Mouse (Mus musculus): ENCODE results near the gene Shisa6. TPM values are rescaled to one million over a fixed set of nuclear protein-coding genes. Genes with fewer than 3 reads are reported as not detected.
A peak's percentile ranks its signal among the peaks of the same experiment; 100 is the strongest.

Gene Shisa6
- polyA plus RNA-seq, 1 experiment from 2014 or later = 0.20 TPM

DNA sequence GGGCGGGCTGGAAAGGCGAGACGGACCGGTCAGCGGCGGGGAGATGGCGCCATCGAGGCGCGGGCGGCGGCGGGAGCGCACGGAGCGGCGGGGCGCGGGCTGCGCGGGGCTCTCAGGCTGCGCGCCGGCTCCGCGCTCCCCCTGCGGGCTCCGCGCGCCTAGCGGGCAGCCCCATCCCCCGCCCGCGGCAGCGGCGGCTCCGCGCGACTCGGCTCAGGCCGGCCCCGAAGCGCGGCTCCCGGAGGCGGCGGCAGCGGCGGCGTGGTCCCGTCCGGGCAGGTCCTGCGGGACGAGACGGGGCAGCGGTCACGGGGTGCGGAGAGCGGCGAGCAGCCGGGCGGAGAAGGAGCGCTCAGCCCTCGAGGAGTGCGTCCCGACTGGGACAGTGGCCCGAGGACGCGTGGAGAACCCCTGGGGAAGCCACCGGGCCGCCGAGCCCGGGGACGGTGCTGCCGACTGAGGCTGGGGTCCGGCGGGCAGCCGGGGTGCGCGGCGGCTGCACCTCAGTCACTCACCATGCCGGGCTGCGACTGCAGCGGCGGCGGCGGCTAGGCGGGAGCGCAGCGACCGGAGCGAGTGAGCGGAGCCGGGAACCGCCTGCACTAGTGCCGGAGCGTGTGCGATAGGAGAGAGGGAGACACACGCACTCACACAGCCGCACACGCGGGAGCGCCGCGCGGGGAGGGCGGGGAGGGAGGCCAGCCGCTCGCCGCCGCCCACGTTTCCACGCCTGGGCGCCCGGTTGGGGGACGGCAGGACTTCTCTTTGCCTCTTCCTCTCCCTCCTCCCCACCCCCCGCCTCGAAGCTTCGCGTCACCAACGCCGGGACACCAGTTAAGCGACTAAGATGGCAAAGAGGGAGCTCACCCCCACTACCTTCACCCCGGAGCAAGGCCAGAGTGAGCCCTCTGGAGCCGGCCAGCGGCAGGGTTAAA lies 549 bp upstream of the Shisa6 start:
- H3K27ac ChIP-seq = peak overlapping the region; percentile 70
- peaks cover 87% of the 10 kb centered on the region for H3K27me3 ChIP-seq (ENCODE audit: insufficient read depth, poor library complexity, severe bottlenecking)
- H3K9me3 ChIP-seq = no peaks in the 10 kb centered on the region
- peaks cover 29% of the 10 kb centered on the region for H3K4me1 ChIP-seq
- H3K36me3 ChIP-seq = no peaks in the 10 kb centered on the region
- 2% methylated on average over 124 of the region's 126 CpGs for WGBS
- peak; percentile 75 for DNase-seq (ENCODE audit: low spot score)
- peak overlapping the region; percentile 77 for H3K4me3 ChIP-seq

DNA sequence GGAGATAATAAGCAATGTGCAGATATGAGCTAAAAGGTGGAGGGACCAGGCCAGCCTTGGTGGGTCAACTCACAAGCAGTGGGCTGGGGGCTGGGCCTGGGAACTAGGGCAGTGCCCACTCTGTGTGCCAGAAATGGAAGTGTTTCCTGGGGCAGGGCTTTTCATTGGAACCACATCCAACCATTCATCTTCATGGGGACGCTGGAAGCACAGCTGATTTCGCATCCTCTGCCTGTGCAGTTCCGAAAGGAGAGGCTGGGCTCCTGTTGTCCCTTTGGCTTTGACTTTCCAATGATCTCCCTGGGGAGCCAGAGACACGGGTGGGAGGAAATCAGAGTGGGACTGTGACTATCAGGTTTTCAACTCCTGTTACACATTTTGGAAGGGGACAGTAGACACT lies 1.5 kb downstream of the Shisa6 start:
- Histone ChIP-seq H3K27ac (no peak overlapping the region), H3K4me1 (peaks cover 29% of the 10 kb centered on the region), H3K36me3 (no peaks in the 10 kb centered on the region), H3K27me3 (ENCODE audit: insufficient read depth, poor library complexity, severe bottlenecking) (peaks cover 74% of the 10 kb centered on the region), H3K4me3 (no peak overlapping the region), H3K9me3 (no peaks in the 10 kb centered on the region)
- 37% methylated on average over 4 of the region's 4 CpGs for WGBS
- DNase-seq (ENCODE audit: low spot score) = no peak

DNA sequence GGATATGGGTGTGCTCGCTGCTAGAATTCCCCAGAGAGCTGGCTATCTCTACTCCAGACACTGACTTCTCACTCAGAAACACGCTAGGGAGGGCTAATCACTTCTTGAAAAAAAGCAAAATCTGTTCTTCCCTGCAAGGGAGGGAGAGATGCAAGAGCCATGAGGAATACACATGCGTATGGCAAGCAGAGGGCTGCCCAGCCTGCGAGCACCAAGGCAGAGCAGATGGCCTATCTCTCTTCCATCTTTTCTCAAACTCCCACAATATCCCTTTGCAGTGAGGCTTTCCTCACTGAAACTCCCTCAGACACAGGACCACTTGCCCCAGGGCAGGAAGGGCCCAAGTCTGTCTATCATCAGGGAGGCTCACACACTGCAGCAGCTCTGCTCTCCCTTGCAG lies 3.4 kb downstream of the Shisa6 start:
- H3K27me3 ChIP-seq (ENCODE audit: insufficient read depth, poor library complexity, severe bottlenecking) = peaks cover 64% of the 10 kb centered on the region
- 55% methylated on average over 4 of the region's 4 CpGs for WGBS
- H3K36me3 ChIP-seq = no peaks in the 10 kb centered on the region
- no peak overlapping the region for H3K27ac ChIP-seq
- no peak overlapping the region for H3K4me3 ChIP-seq
- DNase-seq (ENCODE audit: low spot score) = no peak
- peaks cover 26% of the 10 kb centered on the region for H3K4me1 ChIP-seq
- no peaks in the 10 kb centered on the region for H3K9me3 ChIP-seq

DNA sequence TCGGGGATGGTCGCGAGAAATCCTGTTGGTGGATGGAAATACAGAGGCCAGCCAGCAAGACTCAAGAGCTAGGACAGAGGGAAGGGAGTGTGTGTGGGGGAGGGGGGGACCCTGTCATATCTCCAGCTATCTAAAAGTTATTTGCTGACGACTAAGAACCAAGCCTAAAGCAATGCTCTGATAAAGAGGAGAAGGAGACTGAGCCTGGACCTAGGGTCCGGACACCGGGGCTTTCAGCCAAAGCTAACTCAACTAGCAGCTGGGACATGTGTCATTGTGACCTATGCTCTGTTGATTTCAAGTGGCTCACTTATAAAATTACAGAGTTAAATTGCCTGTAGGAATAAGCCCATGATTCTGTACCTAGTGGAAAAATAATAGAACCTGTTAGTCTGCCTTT lies 6.4 kb downstream of the Shisa6 start:
- H3K9me3 ChIP-seq = no peaks in the 10 kb centered on the region
- peaks cover 43% of the 10 kb centered on the region for H3K27me3 ChIP-seq (ENCODE audit: insufficient read depth, poor library complexity, severe bottlenecking)
- 66% methylated on average over 6 of the region's 6 CpGs for WGBS
- H3K36me3 ChIP-seq = no peaks in the 10 kb centered on the region
- H3K27ac ChIP-seq = no peak overlapping the region
- no peak for DNase-seq (ENCODE audit: low spot score)
- H3K4me1 ChIP-seq = 0 out of 2 replicates have a peak, but pooled peaks cover 5% of the 10 kb centered on the region
- H3K4me3 ChIP-seq = no peak overlapping the region

DNA sequence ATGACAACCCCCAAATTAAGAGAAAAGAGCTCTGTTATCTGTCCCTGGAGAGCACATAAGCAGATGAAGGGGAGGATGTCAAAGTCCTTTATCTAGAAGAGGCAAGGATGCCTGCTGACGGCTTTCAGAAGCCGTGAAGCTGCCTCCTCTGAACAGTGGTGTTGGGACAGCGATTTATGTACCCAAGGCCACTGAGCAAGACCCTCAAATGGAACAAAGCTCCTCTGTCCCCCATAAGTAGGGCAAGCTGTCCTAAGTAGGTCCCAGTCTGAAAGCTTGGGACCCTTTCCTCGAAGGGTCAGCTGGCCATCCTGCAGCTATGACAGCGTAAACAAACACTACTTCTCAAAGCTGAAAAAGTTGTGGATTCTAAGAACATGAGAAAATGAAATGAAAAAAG lies 11.4 kb downstream of the Shisa6 start:
- H3K9me3 ChIP-seq = no peaks in the 10 kb centered on the region
- WGBS = 38% methylated on average over 5 of the region's 5 CpGs
- no peaks in the 10 kb centered on the region for H3K4me1 ChIP-seq
- H3K4me3 ChIP-seq = no peak overlapping the region
- H3K27ac ChIP-seq = no peak overlapping the region
- DNase-seq (ENCODE audit: low spot score) = no peak
- H3K36me3 ChIP-seq = no peaks in the 10 kb centered on the region
- peaks cover 14% of the 10 kb centered on the region; the same call in 1 of the 2 replicates for H3K27me3 ChIP-seq (ENCODE audit: insufficient read depth, poor library complexity, severe bottlenecking)

DNA sequence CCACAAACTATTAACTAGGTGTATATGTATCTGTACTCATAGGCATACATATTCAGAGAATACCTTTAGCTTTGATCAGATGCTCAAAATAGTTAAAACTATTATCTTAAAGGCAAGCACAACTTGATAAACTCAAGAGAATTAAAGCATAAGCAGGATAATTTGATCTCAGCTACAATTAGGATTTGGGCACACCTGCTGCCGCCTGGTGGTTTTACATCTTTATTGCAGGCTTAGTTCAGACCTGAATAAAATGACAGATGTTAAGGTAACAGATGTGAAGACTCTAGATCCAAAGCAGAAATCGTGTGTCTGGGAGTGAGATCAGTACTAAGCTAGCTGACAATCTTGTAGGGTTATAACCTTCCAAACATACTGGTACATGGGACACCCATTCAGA lies 24.8 kb downstream of the Shisa6 start:
- Histone ChIP-seq H3K4me1 (no peaks in the 10 kb centered on the region), H3K27me3 (ENCODE audit: insufficient read depth, poor library complexity, severe bottlenecking) (no peaks in the 10 kb centered on the region), H3K4me3 (no peak overlapping the region), H3K9me3 (no peaks in the 10 kb centered on the region), H3K36me3 (no peaks in the 10 kb centered on the region), H3K27ac (no peak overlapping the region)
- DNase-seq (ENCODE audit: low spot score) = no peak
- 59% methylated on average over 2 of the region's 2 CpGs for WGBS

DNA sequence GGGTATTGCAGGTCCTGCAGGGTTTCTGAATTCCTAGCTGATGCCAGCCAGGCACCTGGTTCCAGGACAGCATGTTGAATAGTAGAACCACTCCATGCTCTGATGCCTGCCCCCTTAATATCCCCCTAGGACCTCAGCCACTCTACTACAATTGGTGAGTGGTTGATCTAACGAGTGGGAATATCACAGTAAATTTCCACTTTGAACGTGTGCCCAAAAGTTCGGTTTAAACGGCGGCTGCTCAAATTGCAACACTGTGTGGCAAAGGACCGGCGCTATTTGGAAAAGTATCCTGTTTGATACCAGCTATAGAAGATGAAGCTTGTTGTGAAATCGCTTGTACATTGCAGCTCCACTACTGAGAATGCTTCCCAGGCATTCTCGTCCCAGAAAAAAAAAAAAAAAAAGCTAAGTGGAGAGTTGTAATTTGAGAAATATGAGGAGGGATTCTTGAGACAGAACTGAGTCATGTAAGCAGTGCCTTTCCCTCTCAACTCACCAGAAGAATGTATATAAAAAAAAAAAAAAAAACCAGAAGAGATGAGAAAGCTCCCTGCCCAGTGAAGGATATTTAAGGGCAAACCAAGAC lies 26.8 kb downstream of the Shisa6 start:
- 80% methylated on average over 9 of the region's 9 CpGs for WGBS
- H3K36me3 ChIP-seq = no peaks in the 10 kb centered on the region
- no peak for DNase-seq (ENCODE audit: low spot score)
- no peak overlapping the region for H3K27ac ChIP-seq
- no peaks in the 10 kb centered on the region for H3K27me3 ChIP-seq (ENCODE audit: insufficient read depth, poor library complexity, severe bottlenecking)
- no peaks in the 10 kb centered on the region for H3K4me1 ChIP-seq
- H3K9me3 ChIP-seq = no peaks in the 10 kb centered on the region
- no peak overlapping the region for H3K4me3 ChIP-seq

DNA sequence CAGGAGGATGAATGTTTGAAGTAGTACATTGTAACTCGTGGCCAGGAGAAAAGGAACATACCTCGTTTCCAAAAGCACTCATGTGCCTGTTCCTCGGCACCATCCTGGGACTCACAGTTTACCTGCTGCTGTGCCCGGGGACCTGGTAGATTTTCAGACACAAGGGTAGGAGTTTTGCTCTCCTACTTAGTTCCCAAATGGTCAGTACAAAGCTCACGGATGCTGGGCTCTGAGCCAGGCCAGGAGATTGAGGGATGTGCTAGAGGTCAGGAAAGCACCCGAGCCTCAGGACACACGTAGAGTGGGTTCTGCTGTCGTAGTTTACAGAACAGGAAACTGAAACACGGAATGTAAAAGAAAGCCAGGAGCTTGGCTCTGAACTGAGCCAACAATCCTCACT lies 29.5 kb downstream of the Shisa6 start:
- WGBS = 72% methylated on average over 9 of the region's 9 CpGs
- H3K9me3 ChIP-seq = no peaks in the 10 kb centered on the region
- no peaks in the 10 kb centered on the region for H3K4me1 ChIP-seq
- no peaks in the 10 kb centered on the region for H3K27me3 ChIP-seq (ENCODE audit: insufficient read depth, poor library complexity, severe bottlenecking)
- no peak overlapping the region for H3K27ac ChIP-seq
- no peak for DNase-seq (ENCODE audit: low spot score)
- H3K4me3 ChIP-seq = no peak overlapping the region
- no peaks in the 10 kb centered on the region for H3K36me3 ChIP-seq

DNA sequence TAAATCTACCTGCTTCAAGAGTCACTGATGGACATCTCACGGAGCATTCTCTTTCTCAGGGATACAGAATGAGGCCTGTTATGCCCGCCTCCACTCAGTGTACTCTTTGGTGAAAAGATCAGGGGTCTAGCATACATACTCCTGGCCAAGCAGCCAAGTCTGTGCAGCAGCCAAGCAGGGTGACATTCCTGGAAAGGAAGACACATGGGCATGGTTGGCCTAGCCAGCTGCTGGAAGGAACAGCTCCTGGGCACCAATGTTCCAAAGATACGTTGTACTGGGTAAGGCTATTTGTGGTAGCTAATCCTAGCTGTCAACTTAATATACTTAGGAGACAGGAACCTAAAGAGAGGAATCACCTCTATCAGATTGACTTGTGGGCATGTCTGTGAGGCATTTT lies 31.4 kb downstream of the Shisa6 start:
- no peak for DNase-seq (ENCODE audit: low spot score)
- Histone ChIP-seq H3K9me3 (no peaks in the 10 kb centered on the region), H3K36me3 (no peaks in the 10 kb centered on the region), H3K27me3 (ENCODE audit: insufficient read depth, poor library complexity, severe bottlenecking) (no peaks in the 10 kb centered on the region), H3K27ac (no peak overlapping the region), H3K4me1 (no peaks in the 10 kb centered on the region), H3K4me3 (no peak overlapping the region)
- 84% methylated on average over 3 of the region's 3 CpGs for WGBS

DNA sequence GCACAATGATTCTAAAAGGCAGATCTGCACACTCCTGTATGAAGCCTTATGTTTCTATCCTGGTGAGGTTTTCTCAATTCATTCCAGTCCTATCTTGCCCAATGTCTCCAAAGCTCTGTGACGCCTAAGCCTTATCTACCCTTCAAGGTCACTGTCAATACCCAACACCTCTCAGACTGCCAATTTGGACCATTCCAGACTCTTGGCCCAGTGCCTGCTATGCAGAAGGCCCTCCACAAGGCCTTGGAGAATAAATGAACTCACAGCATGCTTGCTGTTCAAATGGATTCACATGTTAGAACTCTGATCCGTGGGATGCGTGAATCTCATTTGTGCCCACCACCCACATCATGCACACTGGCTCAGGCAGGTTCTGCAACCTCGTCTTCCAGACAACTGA lies 38.0 kb downstream of the Shisa6 start:
- H3K36me3 ChIP-seq = no peaks in the 10 kb centered on the region
- WGBS = 65% methylated on average over 4 of the region's 4 CpGs
- H3K27me3 ChIP-seq (ENCODE audit: insufficient read depth, poor library complexity, severe bottlenecking) = no peaks in the 10 kb centered on the region
- DNase-seq (ENCODE audit: low spot score) = no peak
- H3K4me3 ChIP-seq = no peak overlapping the region
- peaks cover 7% of the 10 kb centered on the region; the same call in 1 of the 2 replicates for H3K4me1 ChIP-seq
- H3K9me3 ChIP-seq = no peaks in the 10 kb centered on the region
- no peak overlapping the region for H3K27ac ChIP-seq

DNA sequence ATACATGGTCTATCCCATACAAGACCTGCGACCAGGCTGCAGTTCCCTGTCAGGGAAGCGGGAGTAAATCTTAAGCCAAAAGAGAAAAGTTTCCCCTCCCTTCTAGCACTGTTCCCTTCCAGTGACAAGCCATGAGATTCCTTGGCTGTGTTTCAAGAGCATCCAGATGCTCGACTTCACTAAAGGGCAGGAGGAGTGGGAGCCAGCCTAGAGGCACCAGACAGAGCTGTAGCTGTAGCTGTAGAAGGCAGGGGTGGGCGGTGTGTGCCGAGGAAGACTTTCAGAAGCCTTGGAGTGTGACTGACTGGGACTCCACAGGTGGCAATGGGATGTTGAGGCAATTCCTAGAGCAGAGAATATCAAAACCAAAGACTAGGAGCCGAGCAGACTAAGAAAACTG lies 43.3 kb downstream of the Shisa6 start:
- H3K36me3 ChIP-seq = no peaks in the 10 kb centered on the region
- H3K9me3 ChIP-seq = no peaks in the 10 kb centered on the region
- WGBS = 74% methylated on average over 6 of the region's 6 CpGs
- H3K4me1 ChIP-seq = peaks cover 2% of the 10 kb centered on the region; the same call in 1 of the 2 replicates
- no peaks in the 10 kb centered on the region for H3K27me3 ChIP-seq (ENCODE audit: insufficient read depth, poor library complexity, severe bottlenecking)
- H3K4me3 ChIP-seq = no peak overlapping the region
- no peak for DNase-seq (ENCODE audit: low spot score)
- H3K27ac ChIP-seq = no peak overlapping the region

DNA sequence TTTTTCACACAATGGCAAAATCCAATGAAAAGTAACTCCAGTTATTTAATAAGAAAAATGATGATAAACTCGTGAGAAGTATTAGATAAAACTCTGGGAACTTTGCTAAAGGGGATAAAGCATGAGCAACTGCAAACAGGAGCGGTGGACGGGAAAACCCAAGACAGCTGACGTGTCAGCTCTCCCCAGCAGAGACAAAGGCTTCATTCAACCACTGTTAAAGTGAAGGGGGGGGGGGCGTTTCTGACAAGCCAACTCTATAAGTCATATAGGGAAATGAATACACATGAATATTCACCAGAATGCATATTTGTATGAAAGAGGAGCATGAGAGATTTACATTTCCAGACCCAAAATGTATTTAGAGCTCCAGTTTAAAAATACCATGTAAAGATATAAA lies 83.1 kb downstream of the Shisa6 start:
- Histone ChIP-seq H3K9me3 (no peaks in the 10 kb centered on the region), H3K36me3 (no peaks in the 10 kb centered on the region), H3K4me3 (no peak overlapping the region), H3K27ac (no peak overlapping the region), H3K27me3 (ENCODE audit: insufficient read depth, poor library complexity, severe bottlenecking) (no peaks in the 10 kb centered on the region), H3K4me1 (no peaks in the 10 kb centered on the region)
- no peak for DNase-seq (ENCODE audit: low spot score)
- 54% methylated on average over 5 of the region's 5 CpGs for WGBS

DNA sequence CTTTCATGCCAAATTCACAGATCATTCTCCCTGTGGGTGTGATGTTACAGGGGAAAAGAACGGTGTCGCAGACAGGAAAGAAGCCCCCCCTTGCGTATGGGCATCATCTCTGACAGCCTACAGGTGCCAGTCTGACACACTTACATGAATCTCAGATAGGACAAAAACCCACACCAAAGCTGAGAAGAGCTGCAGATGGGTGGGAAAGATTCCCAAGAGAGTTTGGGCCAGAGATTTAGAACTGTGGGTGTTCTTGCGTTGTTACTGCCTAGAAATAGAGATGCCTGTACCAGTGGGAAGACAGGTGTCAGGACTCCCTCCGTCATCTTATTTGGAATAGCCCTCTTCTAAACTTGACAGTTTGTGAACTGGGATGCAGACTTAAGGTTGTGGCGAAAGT lies 99.6 kb downstream of the Shisa6 start:
- Histone ChIP-seq H3K4me3 (no peak overlapping the region), H3K27me3 (ENCODE audit: insufficient read depth, poor library complexity, severe bottlenecking) (no peaks in the 10 kb centered on the region), H3K27ac (no peak overlapping the region), H3K9me3 (no peaks in the 10 kb centered on the region), H3K36me3 (no peaks in the 10 kb centered on the region), H3K4me1 (no peaks in the 10 kb centered on the region)
- no peak for DNase-seq (ENCODE audit: low spot score)
- WGBS = 86% methylated on average over 6 of the region's 6 CpGs
